Mouse (Mus musculus): ENCODE measurements around the gene Gm20431. TPM values are rescaled to one million over a fixed set of nuclear protein-coding genes. Genes with fewer than 3 reads are reported as not detected.

Gm20431 gene
- total and polyA plus RNA-seq, 2 experiments from 2014 or later = 12.0 TPM; not detected in 1

GRCm38 (mm10) chr2:167600481-167600995 lies 60.8 kb downstream of the Gm20431 start:
- DNase-seq (ENCODE audit: low spot score) = no peak
- 84% methylated on average over 8 of the region's 8 CpGs for WGBS

GRCm38 (mm10) chr2:167599917-167600316 lies 61.4 kb downstream of the Gm20431 start:
- WGBS = 62% methylated on average over 6 of the region's 6 CpGs
- Histone ChIP-seq H3K9me3 (ENCODE audit: low read length) (no peaks in the 10 kb centered on the region), H3K27ac (ENCODE audit: low read depth, low read length) (no peak overlapping the region), H3K36me3 (ENCODE audit: insufficient read depth, low read length) (no peaks in the 10 kb centered on the region), H3K27me3 (ENCODE audit: insufficient read depth, low read length) (no peaks in the 10 kb centered on the region), H3K4me3 (ENCODE audit: low read depth, low read length) (no peak overlapping the region), H3K4me1 (ENCODE audit: insufficient read depth, low read length) (no peaks in the 10 kb centered on the region), H3K9ac (replicated peaks; ENCODE audit: low read length, poor library complexity, severe bottlenecking) (no peak overlapping the region), H3K4me2 (ENCODE audit: low read depth, low read length, poor library complexity, severe bottlenecking) (no peak overlapping the region)
- DNase-seq (ENCODE audit: low spot score) = no peak
- TF ChIP-seq CTCF (IDR thresholded peaks at IDR 0.05) = no peak
- ATAC-seq (ENCODE audit: low FRiP score) = no peak

More at GRCm38 (mm10) chr2:167600481-167600995, 60.8 kb downstream of the Gm20431 start:
- no peak overlapping the region for H3K27ac ChIP-seq (ENCODE audit: low read depth, low read length)
- H3K27me3 ChIP-seq (ENCODE audit: insufficient read depth, low read length) = no peaks in the 10 kb centered on the region
- no peak for TF ChIP-seq CTCF (IDR thresholded peaks at IDR 0.05)
- no peaks in the 10 kb centered on the region for H3K9me3 ChIP-seq (ENCODE audit: low read length)
- no peak for ATAC-seq (ENCODE audit: low FRiP score)
- H3K4me1 ChIP-seq (ENCODE audit: insufficient read depth, low read length) = no peaks in the 10 kb centered on the region
- no peak overlapping the region for H3K4me2 ChIP-seq (ENCODE audit: low read depth, low read length, poor library complexity, severe bottlenecking)
- H3K9ac ChIP-seq (replicated peaks; ENCODE audit: low read length, poor library complexity, severe bottlenecking) = no peak overlapping the region
- H3K4me3 ChIP-seq (ENCODE audit: low read depth, low read length) = no peak overlapping the region
- H3K36me3 ChIP-seq (ENCODE audit: insufficient read depth, low read length) = no peaks in the 10 kb centered on the region

GRCm38 (mm10) chr2:167599195-167599594 lies 62.1 kb downstream of the Gm20431 start:
- Histone ChIP-seq H3K27ac (ENCODE audit: low read depth, low read length) (no peak overlapping the region), H3K9ac (replicated peaks; ENCODE audit: low read length, poor library complexity, severe bottlenecking) (no peak overlapping the region), H3K4me2 (ENCODE audit: low read depth, low read length, poor library complexity, severe bottlenecking) (no peak overlapping the region), H3K9me3 (ENCODE audit: low read length) (no peaks in the 10 kb centered on the region), H3K27me3 (ENCODE audit: insufficient read depth, low read length) (no peaks in the 10 kb centered on the region), H3K4me1 (ENCODE audit: insufficient read depth, low read length) (no peaks in the 10 kb centered on the region), H3K4me3 (ENCODE audit: low read depth, low read length) (no peak overlapping the region), H3K36me3 (ENCODE audit: insufficient read depth, low read length) (no peaks in the 10 kb centered on the region)
- no peak for ATAC-seq (ENCODE audit: low FRiP score)
- WGBS = 76% methylated on average over 5 of the region's 5 CpGs
- TF ChIP-seq CTCF (IDR thresholded peaks at IDR 0.05) = no peak
- no peak for DNase-seq (ENCODE audit: low spot score)

GRCm38 (mm10) chr2:167597492-167598186 lies 63.7 kb downstream of the Gm20431 start:
- 35% methylated on average over 39 of the region's 40 CpGs for WGBS
- no peaks in the 10 kb centered on the region for H3K9me3 ChIP-seq (ENCODE audit: low read length)
- no peak for TF ChIP-seq CTCF (IDR thresholded peaks at IDR 0.05)
- no peaks in the 10 kb centered on the region for H3K4me1 ChIP-seq (ENCODE audit: insufficient read depth, low read length)
- ATAC-seq (ENCODE audit: low FRiP score) = no peak
- no peaks in the 10 kb centered on the region for H3K27me3 ChIP-seq (ENCODE audit: insufficient read depth, low read length)
- no peak overlapping the region for H3K27ac ChIP-seq (ENCODE audit: low read depth, low read length)
- no peaks in the 10 kb centered on the region for H3K36me3 ChIP-seq (ENCODE audit: insufficient read depth, low read length)
- no peak for DNase-seq (ENCODE audit: low spot score)
- no peak overlapping the region; the same call in 1 of the 2 replicates for H3K9ac ChIP-seq (replicated peaks; ENCODE audit: low read length, poor library complexity, severe bottlenecking)
- H3K4me3 ChIP-seq (ENCODE audit: low read depth, low read length) = no peak overlapping the region
- H3K4me2 ChIP-seq (ENCODE audit: low read depth, low read length, poor library complexity, severe bottlenecking) = peak overlapping the region; percentile 33

GRCm38 (mm10) chr2:167596726-167597491 lies 64.4 kb downstream of the Gm20431 start:
- no peak for TF ChIP-seq CTCF (IDR thresholded peaks at IDR 0.05)

GRCm38 (mm10) chr2:167596262-167596661 lies 65.0 kb downstream of the Gm20431 start:
- DNase-seq (ENCODE audit: low spot score) (no peak), ATAC-seq (ENCODE audit: low FRiP score) (no peak)
- WGBS = 61% methylated on average over 4 of the region's 4 CpGs
- no peak for TF ChIP-seq CTCF (IDR thresholded peaks at IDR 0.05)
- H3K27ac ChIP-seq (ENCODE audit: low read depth, low read length) = no peak overlapping the region
- no peak overlapping the region for H3K4me2 ChIP-seq (ENCODE audit: low read depth, low read length, poor library complexity, severe bottlenecking)
- H3K4me3 ChIP-seq (ENCODE audit: low read depth, low read length) = no peak overlapping the region
- H3K4me1 ChIP-seq (ENCODE audit: insufficient read depth, low read length) = no peaks in the 10 kb centered on the region
- no peaks in the 10 kb centered on the region for H3K9me3 ChIP-seq (ENCODE audit: low read length)
- no peaks in the 10 kb centered on the region for H3K36me3 ChIP-seq (ENCODE audit: insufficient read depth, low read length)
- no peak overlapping the region for H3K9ac ChIP-seq (replicated peaks; ENCODE audit: low read length, poor library complexity, severe bottlenecking)
- no peaks in the 10 kb centered on the region for H3K27me3 ChIP-seq (ENCODE audit: insufficient read depth, low read length)

More at GRCm38 (mm10) chr2:167596726-167597491, 64.4 kb downstream of the Gm20431 start:
- Histone ChIP-seq H3K27ac (ENCODE audit: low read depth, low read length) (no peak overlapping the region), H3K36me3 (ENCODE audit: insufficient read depth, low read length) (no peaks in the 10 kb centered on the region), H3K27me3 (ENCODE audit: insufficient read depth, low read length) (no peaks in the 10 kb centered on the region), H3K4me1 (ENCODE audit: insufficient read depth, low read length) (no peaks in the 10 kb centered on the region), H3K4me3 (ENCODE audit: low read depth, low read length) (no peak overlapping the region), H3K9me3 (ENCODE audit: low read length) (no peaks in the 10 kb centered on the region), H3K9ac (replicated peaks; ENCODE audit: low read length, poor library complexity, severe bottlenecking) (no peak overlapping the region; the same call in 1 of the 2 replicates), H3K4me2 (ENCODE audit: low read depth, low read length, poor library complexity, severe bottlenecking) (peak overlapping the region; percentile 33)
- DNase-seq (ENCODE audit: low spot score) (peak; percentile 28), ATAC-seq (ENCODE audit: low FRiP score) (no peak)
- WGBS = 44% methylated on average over 27 of the region's 27 CpGs

All from midbrain, postnatal 0 days (tissue).